Mouse (Mus musculus) fat pad, adult 2 months (tissue): Measurements from ENCODE around the gene Cep170b.

Experiments used
- DNase-seq: peaks from one replicate; pipeline ENCODE4 v3.0.0-alpha.2; 2011; ENCODE audit warnings: low read depth, low spot score; ENCODE audit errors: extremely low read depth

Gene Cep170b

GRCm38 (mm10) chr12:112761411-112761810, 41.2 kb downstream of the Cep170b start:
- DNase-seq = no peak

GRCm38 (mm10) chr12:112762018-112762417, 41.8 kb downstream of the Cep170b start:
- DNase-seq = no peak

GRCm38 (mm10) chr12:112763176-112763575, 42.9 kb downstream of the Cep170b start:
- DNase-seq = no peak

- no peak for DNase-seq
Observed at GRCm38 (mm10) chr12:112764141-112764540, 43.9 kb downstream of the Cep170b start.

- DNase-seq = no peak
Observed at GRCm38 (mm10) chr12:112764991-112765390, 44.7 kb downstream of the Cep170b start.

GRCm38 (mm10) chr12:112766586-112766985, 46.3 kb downstream of the Cep170b start:
- DNase-seq = no peak

GRCm38 (mm10) chr12:112767036-112767890, 47.0 kb downstream of the Cep170b start:
- no peak for DNase-seq

GRCm38 (mm10) chr12:112768166-112768565, 47.9 kb downstream of the Cep170b start:
- no peak for DNase-seq

- no peak for DNase-seq
Observed at GRCm38 (mm10) chr12:112769031-112769430, 48.8 kb downstream of the Cep170b start.

GRCm38 (mm10) chr12:112769751-112770150, 49.5 kb downstream of the Cep170b start:
- no peak for DNase-seq

- DNase-seq = no peak
Observed at GRCm38 (mm10) chr12:112770396-112770795, 50.1 kb downstream of the Cep170b start.

GRCm38 (mm10) chr12:112772306-112772705, 52.1 kb downstream of the Cep170b start:
- DNase-seq = no peak

GRCm38 (mm10) chr12:112773366-112773765, 53.1 kb downstream of the Cep170b start:
- no peak for DNase-seq

GRCm38 (mm10) chr12:112774026-112774425, 53.8 kb downstream of the Cep170b start:
- no peak for DNase-seq

GRCm38 (mm10) chr12:112774481-112774880, 54.2 kb downstream of the Cep170b start:
- no peak for DNase-seq

GRCm38 (mm10) chr12:112791026-112791425, 70.8 kb downstream of the Cep170b start:
- no peak for DNase-seq

GRCm38 (mm10) chr12:112793601-112794355, 73.5 kb downstream of the Cep170b start:
- DNase-seq = no peak

GRCm38 (mm10) chr12:112794356-112794816, 74.1 kb downstream of the Cep170b start:
- no peak for DNase-seq

GRCm38 (mm10) chr12:112794998-112795397, 74.7 kb downstream of the Cep170b start:
- no peak for DNase-seq

- DNase-seq = no peak
Observed at GRCm38 (mm10) chr12:112795466-112796104, 75.3 kb downstream of the Cep170b start.
